Mouse (Mus musculus) gastrocnemius, adult 2 months (tissue): ENCODE measurements at regions not wholly inside any gene's neighbourhood (a gene's known extent, or its start where the extent isn't known, plus 50 kb on each side); places are given as distances from the start of the nearest gene placed in this dataset.

Experiments used
- DNase-seq: peaks from one replicate; pipeline ENCODE4 v3.0.0; 2022
- H3K27ac ChIP-seq: fragments of 200-600 bp; 2 replicates; pipeline ENCODE4 v1.8.1; 2022; ENCODE audit warnings: mild to moderate bottlenecking
- H3K4me3 ChIP-seq: fragments of 200-600 bp; 2 replicates; pipeline ENCODE4 v1.8.1; 2022; ENCODE audit warnings: mild to moderate bottlenecking, moderate library complexity
- CTCF ChIP-seq: fragments of 200-600 bp; IDR thresholded peaks from 2 replicates; pipeline ENCODE4 v1.8.1; 2022; ENCODE audit warnings: antibody characterized with exemption, mild to moderate bottlenecking, moderate library complexity
- intact Hi-C: fragments of 180-260 bp; cut with DNase I; formaldehyde crosslinking; loops from one replicate; pipeline ENCODE4 v1.15.1; 2025

DNA sequence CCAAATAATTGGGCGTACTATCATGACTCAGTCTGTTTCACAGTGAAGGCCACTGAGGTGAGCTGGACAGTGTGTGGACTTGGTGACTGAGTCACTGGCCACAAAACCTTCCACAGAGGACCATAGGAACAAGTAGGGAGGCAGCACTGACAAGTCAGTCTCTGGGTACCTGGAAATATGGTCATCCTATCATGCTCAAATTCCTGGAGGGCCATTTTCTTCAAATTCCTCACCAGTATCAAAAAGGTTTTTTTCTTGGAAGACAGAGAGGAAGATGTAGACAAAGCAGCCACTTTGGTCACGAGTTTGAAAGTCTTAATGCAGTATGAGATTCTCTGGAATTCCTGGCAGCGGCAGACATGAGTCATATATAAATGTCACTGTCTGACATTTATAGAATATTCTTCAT is 101.8 kb upstream of the Rai14 start:
- DNase-seq: no peak
- Histone ChIP-seq H3K4me3 (no peak overlapping the region), H3K27ac (no peak overlapping the region)
- no peak for TF ChIP-seq CTCF
- intact Hi-C loops: loop anchor here (5.0 kb wide), 1 partner anchor 99 kb away; no protein-coding TSS in a partner anchor

DNA sequence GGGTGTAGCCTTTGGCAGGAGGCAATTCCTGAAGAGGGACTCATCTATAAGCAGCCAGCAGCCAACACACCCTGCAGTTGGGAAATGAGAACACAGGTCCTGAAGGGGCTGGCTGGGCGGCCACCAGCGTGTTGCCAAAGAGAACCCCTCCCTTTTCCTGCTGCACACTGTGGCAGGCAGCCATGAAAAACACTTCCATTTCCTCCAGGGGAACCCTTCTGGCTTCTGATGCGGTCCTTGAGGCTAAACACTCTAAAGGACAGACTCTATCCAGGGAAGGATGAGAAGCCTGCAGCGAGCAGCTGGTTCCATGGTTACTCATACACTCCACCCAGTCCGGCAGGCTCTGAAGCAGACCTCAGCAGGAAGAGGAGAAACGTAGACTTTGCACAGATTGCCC is 103.8 kb upstream of the Rai14 start:
- TF ChIP-seq CTCF: peak; percentile 32
- peak; percentile 82 for DNase-seq
- peak overlapping the region; percentile 74 for H3K27ac ChIP-seq
- intact Hi-C loops: loop anchor here (5.0 kb wide), 1 partner anchor 101 kb away; no protein-coding TSS in a partner anchor
- H3K4me3 ChIP-seq: peak overlapping the region; percentile 38

DNA sequence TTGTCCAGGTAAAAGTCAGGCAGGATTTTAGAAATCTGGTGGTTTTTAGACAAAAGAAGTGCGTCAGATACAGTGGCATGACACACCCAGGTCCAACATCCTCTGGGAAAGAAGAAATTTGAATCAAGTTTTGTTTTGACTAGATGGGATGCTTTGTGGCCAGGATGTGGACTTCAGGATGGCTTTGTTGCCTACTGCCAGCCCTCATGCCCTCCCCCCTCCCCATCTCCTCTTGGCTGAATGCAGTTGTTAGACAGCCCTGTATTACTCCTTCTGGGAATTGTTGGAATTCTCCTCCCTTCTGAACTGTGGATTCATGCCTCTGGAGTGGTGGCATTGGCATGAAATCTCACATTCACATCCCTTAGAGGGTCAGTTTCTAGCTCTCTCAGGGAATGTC is 104.3 kb upstream of the Rai14 start:
- no peak for DNase-seq
- Histone ChIP-seq H3K27ac (peak overlapping the region; percentile 74), H3K4me3 (peak overlapping the region; percentile 38)
- TF ChIP-seq CTCF: no peak
- intact Hi-C loops: loop anchor here (5.0 kb wide), 1 partner anchor 101 kb away; no protein-coding TSS in a partner anchor

DNA sequence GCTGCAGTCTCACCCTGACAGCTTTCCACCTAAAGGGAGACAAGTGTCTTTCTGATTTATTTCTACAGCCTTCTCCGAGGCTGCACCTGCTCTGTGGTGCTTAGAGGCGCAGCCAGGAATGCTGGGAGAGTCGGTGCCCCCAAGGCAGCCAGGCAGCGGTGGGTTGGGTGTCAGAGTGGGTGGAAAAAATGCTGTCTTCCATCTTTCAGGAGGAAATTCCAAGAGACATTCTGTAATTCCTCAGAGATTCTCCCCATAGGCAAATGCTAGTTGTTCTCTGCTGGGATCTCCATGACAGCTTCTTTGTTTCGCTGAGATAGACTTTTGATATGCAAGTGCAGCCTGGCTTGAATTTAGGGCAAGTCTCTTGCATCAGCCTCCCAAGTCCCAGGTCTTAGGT is 109.5 kb upstream of the Rai14 start:
- DNase-seq: no peak

DNA sequence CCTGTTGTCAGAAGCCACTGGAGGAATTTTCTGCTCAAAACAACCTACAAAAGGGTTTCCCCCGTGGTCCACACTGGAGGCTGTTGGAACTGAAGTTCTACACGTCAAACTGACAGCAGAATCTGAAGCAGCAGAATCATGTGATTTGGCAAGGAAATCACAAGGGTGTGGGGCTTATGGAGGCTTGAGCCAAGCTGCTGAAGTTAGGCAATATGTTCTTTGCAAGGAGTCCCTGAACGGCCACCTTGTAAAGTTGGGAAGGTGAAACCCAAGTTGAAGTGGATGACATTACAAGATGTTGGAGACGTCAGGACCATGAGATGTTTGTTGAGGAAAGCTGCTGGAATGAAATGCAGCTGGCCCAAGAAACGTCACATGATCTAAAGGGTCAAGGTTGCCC is 115.2 kb upstream of the Rai14 start:
- Histone ChIP-seq H3K4me3 (no peak overlapping the region), H3K27ac (no peak overlapping the region)
- TF ChIP-seq CTCF: no peak
- no peak for DNase-seq
- intact Hi-C loops: no loop called here

More for the DNA sequence above, 109.5 kb upstream of the Rai14 start:
- Histone ChIP-seq H3K27ac (no peak overlapping the region), H3K4me3 (no peak overlapping the region)
- intact Hi-C loops: no loop called here
- no peak for TF ChIP-seq CTCF

DNA sequence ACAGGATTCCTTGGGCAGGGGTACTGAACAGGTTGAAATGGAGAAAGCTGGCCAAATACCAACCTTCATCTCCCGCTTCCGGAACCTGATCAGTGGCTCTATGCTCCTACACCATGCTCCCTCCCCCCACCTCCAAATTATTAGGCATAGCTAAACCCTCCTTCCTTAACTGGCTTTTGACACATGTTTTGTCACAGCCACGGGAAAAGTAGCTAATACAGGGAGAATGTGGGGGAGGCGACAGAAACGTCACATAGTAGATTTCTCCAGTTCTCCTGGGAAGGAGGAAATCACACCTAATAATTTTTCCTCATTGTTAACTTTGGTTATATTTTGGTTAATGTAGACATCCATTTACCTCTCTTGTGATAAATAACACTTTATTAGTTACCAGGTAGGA is 116.1 kb upstream of the Rai14 start:
- intact Hi-C loops: no loop called here
- H3K4me3 ChIP-seq: no peak overlapping the region
- TF ChIP-seq CTCF: no peak
- H3K27ac ChIP-seq: no peak overlapping the region
- DNase-seq: no peak

DNA sequence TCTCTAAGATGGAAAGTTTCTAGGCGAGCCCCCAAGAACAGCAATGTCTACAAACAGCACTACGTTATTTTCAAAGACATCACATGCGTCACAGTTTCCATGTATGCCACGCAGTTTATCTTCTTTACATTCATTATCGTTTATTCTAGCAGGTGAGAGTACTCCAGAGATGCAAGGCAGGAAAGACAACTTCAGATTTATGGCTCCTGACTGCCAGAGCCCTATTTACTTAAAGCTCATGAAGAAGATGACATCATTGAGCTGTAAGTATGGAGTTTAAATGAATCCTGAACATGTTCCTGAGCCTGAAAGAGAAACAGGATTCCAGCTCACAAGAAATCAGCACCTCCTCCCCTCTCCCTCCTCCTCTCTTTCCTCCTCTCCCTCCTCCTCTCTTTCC is 116.7 kb upstream of the Rai14 start:
- intact Hi-C loops: no loop called here
- DNase-seq: no peak
- no peak for TF ChIP-seq CTCF
- H3K4me3 ChIP-seq: no peak overlapping the region
- H3K27ac ChIP-seq: no peak overlapping the region

DNA sequence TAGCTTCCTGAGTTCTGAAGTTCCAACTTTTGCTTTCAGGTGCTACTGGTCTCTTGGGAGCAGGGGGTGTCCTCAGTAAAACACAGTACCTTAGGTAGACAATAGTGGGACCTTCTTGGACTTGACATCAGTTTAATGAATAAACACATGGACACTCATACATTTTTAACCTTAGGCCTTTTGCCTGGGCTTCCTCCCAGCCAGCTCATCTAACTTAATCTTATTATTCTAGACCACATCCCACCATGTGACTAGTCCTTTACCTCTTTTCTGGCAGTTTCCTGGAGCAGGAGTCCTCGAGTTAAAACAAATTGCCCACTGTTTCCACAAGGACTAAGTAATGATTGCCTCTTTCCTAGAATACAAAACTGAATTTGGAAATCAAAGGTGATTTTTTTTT is 117.9 kb upstream of the Rai14 start:
- intact Hi-C loops: no loop called here
- Histone ChIP-seq H3K27ac (no peak overlapping the region), H3K4me3 (no peak overlapping the region)
- DNase-seq: no peak
- TF ChIP-seq CTCF: no peak

DNA sequence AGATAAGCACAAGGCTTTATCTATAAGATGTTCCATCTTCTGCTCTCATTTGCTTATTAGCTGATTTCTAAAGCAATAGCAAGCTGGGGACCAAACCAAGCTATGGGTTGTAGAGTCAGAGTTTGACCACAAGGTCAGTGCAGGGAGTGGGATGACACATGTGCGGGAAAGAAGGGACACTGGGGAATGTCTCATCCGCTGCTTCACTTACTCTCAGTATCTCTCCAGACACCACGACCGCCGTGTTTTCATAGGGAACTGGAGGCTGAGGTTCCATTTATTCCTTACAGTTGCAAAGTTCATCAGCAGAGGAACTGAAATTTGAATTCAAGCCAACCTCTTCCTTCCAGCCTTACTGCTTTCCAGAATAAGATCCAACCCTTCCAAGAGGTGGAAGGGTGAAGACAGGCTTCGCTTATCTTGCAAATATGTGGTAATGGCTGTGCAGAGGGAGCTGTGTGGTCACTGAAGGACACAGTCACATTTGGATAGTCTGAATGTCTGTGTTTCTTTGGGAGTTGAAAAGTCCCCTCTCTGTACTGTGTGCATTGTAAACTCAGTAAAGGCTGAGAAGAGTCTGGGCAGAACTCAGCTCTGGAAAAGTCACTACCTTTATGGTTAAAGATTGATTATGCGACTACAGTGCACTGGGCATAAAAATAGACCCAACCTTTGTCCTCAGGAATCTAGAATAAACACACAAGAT is 118.1 kb upstream of the C1qtnf3 start:
- no peak overlapping the region for H3K4me3 ChIP-seq
- TF ChIP-seq CTCF: no peak
- intact Hi-C loops: no loop called here
- DNase-seq: no peak
- H3K27ac ChIP-seq: no peak overlapping the region

DNA sequence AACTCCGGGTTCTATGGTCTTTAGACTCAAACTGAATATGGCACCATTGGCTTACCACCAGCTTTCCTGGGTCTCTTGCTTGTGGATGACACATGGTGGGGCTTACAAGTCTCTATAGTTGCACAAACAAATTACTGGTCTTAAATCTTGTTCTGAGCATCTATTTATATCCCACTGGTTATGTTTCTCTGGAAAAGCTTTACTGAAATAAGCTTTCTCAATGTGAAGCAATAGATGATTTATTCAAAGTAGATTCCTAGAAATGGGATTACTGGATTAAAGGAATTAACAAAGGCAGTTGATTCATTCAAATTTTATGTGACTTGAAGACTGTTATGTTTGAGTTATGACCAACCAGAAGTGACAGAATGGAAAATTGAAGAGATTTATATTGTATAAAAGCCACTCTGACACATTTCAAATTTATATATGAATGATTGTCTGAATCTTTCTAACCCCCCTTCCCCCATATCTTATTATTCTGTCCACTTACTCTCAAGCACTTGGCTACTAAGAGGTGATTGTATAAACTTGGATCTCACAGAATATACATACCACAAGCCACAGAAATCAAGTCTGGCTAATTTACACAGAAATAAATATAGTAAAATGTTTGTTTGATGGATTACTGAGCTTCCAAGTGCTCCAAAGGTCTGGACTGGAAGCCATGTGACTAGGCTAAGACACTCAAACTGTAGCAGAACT is 113.4 kb upstream of the C1qtnf3 start:
- H3K27ac ChIP-seq: no peak overlapping the region
- TF ChIP-seq CTCF: no peak
- DNase-seq: no peak
- intact Hi-C loops: no loop called here
- no peak overlapping the region for H3K4me3 ChIP-seq

DNA sequence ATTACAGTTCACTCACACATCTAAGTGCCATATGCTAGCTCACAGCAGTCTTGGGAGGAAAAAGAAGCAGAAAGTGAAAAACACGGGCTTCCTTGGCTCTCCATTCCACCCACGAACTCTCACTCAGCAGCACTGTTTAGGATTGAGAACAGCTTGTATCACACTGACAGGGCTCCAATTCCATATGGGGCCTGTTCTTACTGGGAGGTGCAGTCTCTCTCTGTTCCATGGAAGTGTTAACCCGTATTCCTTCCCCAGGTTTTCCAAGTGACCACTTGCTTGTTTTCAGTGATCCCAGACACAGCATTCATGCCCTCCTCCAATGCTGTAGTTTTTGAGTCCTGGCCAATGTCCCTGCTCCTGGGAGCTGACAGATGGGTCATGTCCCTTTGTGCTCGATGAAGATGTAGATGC is 111.5 kb upstream of the C1qtnf3 start:
- H3K4me3 ChIP-seq: no peak overlapping the region
- no peak overlapping the region for H3K27ac ChIP-seq
- DNase-seq: no peak
- intact Hi-C loops: no loop called here
- no peak for TF ChIP-seq CTCF

DNA sequence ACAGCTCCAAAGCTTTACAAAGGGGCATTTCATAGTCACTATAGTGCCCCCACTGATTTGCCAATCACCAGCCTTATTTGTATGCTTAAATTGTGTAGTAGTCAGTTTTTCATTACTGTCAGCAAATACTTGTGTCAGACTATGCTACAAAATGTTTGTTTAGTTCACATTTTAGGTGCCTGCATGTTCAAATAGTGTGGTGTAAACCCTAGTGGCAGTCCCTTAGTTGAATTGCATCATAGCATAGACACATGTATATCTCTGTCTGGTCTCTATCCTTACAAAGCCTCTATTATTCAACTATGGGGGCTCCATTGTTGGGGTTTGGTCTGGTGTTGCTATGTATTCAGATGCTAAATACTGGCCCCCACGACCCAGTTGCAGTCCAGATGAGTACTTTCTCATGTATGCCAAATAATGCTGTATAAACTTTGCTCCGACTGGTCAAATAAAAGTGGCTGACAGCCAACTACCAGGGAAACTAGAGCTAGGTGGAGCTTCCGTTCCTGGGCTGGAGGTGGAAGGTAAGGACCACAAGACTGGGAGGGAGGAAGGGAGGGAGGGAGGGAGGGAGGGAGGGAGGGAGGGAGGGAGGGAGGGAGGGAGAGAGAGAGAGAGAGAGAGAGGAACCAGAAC is 109.0 kb upstream of the C1qtnf3 start:
- Histone ChIP-seq H3K27ac (no peak overlapping the region), H3K4me3 (no peak overlapping the region)
- intact Hi-C loops: no loop called here
- DNase-seq: no peak
- no peak for TF ChIP-seq CTCF

DNA sequence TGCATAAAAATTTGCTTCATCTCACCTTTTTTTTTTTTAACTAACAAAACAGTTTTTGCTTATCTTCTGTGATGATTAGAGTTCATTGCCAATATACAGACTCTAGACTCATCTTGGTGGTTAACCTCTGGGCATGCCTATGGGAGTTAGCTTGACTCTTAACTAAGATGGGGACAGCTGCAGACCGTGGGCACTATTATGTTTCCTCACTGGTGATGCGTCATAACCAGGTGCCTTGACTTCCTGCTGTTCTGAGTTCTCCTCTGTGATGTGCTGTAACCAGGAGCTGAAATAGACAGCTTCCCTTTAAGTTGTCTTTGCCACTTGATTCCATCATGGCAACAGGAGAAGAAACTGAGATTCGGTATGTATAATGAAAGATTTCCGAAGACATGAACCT is 105.4 kb upstream of the C1qtnf3 start:
- intact Hi-C loops: no loop called here
- H3K4me3 ChIP-seq: no peak overlapping the region
- no peak overlapping the region for H3K27ac ChIP-seq
- TF ChIP-seq CTCF: no peak
- DNase-seq: no peak
